Mouse (Mus musculus) thymus, postnatal 14 days (tissue): ENCODE measurements around the gene Sf3b5.
"Not testable (repeated sequence)": the region's sequence is repeated elsewhere in the genome, so short reads cannot be mapped to it uniquely, and the experiment has no call there.

ENCODE experiments used
- DNase-seq: peaks from one replicate; pipeline ENCODE4 v3.0.0; 2021

The Sf3b5 gene

DNA sequence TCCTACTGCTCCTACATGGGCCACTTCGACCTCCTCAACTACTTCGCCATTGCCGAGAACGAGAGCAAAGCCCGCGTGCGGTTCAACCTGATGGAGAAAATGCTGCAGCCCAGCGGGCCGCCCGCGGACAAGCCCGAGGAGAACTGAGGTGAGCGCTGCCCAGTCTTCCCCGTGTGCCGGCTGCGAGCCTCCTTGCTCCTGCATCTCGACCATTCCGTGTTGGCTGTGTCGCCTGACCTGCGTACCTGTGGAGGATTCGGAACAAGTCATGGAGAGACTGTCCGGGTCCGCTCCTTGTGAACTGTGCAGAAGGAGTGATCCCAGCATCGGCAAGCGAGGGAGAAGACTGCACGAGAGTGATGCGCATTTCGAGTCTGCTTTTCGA is 3.6 kb downstream of the Sf3b5 start:
- no peak for DNase-seq

DNA sequence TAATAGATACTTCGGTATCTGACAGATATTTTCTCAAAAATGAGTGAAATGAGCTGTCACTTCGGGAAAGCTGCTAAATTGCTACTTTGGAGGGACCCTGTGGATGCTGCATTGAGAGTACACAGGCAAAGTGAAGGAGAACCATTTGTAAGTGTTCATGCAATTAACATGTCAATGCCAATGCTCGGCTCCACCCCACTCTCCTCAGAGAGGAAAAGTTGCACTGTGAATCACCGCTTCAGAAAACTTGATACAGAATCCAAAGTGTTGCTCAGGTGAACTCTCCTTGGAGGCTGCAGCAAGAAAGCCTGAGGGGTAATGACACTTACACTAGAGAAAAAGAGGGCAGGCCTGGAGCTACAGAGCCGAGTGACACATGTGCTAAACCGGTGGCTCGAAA is 8.9 kb downstream of the Sf3b5 start:
- no peak for DNase-seq

DNA sequence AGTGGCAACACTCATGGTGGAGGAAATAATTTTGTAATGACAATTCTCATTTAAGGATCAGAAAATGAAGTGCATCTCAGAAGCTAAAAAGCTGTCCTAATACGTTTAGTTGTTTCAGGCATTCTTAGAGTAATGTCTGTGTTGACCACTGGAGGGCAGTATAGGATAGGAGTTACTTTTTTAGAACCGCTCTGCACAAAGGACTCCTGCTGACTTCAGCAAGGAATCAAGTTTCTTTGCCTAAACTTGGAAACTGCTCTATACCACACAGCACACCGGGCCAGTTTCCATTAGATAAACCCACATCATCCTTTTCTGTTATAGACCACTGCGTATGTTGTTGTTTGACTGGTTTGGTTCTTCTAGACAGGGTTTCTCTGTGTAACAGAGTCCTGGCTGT is 11.4 kb downstream of the Sf3b5 start:
- peak; percentile 64 for DNase-seq

DNA sequence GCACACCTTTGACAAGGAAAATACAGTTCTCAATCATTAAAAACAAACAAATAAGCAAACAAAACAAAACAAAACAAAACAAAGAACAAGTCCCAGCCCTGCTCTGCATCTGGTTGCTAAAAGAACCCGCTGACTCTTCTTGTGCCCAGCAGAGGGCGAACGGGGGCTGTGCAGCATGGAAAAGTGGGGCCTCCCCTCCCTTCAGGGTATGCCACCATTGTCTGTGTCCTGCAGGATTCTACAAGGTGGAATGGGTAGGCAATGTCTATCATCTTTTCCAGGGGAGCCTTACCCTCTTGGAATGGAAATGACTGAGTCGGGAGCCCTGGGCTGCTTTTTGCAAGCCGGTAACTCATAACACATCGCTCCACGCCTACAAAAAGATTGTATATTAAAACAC is 13.4 kb downstream of the Sf3b5 start:
- DNase-seq: peak; percentile 40

DNA sequence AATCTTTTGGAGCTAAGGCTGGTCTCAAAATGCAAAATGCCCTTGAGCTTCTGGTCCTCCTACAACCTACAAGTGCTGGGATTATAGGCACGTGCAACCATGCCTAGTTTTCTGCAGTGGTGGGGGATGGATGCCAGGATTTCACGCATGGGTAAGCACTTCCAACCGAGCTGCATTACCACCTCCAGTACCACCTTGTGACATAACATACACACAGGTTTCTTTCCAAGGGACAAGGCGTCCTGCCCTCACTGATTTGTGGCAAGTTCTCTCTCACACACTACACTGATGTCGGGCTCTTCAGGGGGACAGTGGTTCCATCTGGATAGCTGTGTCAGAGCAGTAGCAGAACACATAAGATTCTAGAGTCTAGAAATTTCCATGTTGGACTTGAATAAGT is 13.9 kb downstream of the Sf3b5 start:
- no peak for DNase-seq

DNA sequence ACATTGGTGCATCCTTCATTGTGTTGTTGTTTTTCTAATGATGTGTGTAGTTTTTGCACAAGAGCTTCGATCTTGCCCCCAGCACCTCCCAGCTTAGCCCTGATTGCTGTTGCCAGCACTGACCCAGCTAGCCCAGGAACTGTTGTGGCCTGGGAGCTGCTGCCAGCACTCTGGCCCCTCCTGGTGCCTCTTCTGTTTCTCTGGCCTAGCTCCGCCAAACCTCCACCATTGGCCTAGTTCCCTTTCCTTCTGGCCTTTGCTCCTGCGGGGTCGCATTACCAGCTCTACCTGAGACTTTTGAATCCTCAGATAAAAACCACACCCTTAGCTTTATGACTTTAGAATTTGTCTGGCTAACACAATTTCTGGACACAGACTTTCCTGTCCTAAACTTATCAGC is 17.0 kb downstream of the Sf3b5 start:
- DNase-seq: no peak

DNA sequence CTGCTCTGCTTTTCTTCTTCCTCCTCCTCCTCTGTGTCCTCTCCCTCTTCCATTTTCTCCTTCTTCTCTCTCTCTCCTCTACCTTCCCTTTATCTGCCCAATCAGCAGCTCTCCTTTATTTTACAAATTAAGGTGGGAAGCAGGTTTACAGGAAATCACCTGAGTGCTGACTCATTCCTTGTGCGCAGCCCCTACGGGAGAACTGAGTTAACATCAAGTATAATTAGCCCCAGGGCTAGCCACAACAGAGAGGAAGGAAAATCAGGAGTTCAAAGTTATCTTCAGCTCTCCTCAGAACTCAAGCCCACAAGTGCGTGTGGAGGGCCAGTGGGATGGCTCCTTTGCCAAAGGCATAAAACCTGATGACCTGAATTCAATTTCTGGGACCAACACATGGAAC is 18.8 kb downstream of the Sf3b5 start:
- not testable (repeated sequence) for DNase-seq

DNA sequence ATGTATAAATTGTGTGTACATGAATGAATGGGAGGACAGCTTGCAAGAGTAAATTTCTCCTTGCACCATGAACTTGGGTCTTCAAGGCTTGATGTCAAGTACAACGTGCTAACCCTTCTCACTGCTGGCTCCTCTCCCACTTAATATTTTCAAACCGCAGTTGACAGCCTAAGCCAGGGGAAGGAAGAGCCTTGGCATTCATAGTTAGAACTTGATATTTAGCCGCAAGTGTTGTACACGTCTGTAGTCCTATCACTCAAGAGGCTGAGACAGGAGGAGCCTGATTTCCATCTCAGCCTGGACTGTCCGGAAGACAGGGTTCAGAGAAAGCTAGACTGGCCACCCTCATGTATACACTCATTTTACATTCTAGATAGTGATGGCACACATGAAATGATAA is 22.6 kb downstream of the Sf3b5 start:
- DNase-seq: no peak

DNA sequence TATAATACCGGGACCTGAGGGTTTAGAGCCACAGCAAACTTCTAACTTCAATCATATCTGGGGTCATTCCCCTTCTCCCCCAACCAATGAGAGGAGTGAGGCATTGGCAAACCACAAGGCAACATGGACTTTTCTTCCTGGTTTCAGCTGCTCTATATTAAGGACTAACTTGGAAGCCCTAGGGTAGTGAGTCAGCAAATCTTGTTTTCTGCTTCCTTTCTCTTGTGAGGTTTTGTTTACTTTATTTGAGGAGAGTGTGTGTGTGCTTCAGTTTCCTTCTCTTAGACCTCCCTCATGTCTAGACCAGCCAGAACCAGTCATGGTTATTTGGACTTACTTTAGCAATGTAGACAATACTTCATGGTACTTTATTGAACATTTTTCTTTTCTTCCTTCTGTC is 23.1 kb downstream of the Sf3b5 start:
- no peak for DNase-seq

DNA sequence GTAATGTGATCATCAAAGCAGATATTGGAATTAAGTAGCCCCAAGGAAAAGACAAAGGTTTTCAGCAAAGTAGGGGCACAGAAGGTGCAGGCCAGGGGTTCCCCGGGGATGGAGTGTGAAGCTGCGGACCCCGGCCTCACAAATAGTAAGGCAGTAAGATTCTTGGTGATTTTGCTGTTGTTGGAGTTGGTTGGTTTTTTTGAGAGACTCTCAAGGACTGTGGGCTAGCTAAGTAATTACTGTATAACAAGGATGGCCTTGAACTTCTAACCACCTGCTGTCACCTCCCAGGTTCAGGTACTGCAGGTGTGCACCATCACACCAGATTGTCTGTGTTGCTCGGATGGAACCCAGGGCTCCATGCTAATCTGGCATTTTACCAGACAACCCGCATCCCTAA is 24.3 kb downstream of the Sf3b5 start:
- DNase-seq: no peak

DNA sequence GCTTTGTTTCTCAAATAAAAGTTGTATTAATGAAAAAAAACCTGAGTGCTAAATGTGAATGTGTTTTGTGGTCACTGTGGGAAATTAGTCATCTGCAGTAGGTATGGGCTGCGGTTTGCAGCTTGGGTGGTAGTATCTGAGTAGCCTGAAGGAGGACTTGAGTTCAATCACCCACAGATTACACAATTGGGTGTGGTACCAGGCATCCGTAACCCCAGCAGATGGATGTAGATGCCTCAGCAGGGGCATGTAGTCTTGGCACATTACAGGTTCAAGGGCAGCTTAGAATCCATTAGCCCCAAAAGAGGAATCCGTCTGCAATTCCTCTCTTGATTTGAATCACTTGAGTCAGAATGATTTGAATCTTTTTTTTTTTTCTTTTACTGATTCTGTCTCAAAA is 30.1 kb downstream of the Sf3b5 start:
- DNase-seq: no peak

DNA sequence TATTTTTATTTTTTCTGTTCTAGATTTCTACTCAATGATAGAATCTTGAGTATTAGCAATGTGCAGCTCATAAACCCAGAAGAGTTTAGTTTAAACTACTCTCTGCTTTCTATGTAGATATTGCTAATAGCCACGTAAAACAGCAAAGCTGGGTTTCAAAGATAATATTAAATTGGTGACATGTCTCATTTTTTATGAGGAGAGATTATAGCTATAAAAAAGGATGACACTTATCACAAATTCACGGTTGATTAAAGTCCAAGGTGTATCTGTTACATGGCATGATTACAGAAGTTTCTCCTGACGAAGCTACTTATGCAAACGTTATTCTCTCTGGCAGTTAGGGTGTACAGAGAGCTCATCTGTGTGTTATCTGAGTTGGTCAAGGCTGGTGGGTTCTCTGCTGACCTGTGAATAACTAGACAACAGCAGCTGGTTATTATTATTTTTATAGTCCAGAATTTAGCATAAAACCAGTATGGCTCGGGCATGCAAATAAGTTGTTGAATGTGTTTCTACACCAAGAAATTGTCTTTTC is 34.6 kb downstream of the Sf3b5 start:
- DNase-seq: no peak

DNA sequence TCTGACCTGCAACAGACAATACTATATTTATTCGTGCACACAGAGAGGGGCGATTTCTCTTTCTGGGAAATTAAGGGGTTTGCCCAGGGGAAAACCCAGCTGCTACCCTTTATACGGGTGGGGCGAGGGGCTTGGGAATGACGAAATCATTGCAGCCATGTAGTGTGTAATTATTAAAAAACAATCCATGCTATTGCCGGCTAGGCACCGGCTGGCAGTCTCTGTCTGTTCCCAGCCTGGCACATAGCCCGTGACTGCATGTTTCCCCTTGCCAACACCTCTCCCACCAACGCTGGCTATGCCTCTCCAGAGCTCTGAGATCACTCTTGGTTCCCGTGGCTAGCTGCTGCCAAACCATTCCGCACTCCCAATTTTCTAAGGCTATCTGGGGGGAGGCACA is 39.5 kb downstream of the Sf3b5 start:
- no peak for DNase-seq

DNA sequence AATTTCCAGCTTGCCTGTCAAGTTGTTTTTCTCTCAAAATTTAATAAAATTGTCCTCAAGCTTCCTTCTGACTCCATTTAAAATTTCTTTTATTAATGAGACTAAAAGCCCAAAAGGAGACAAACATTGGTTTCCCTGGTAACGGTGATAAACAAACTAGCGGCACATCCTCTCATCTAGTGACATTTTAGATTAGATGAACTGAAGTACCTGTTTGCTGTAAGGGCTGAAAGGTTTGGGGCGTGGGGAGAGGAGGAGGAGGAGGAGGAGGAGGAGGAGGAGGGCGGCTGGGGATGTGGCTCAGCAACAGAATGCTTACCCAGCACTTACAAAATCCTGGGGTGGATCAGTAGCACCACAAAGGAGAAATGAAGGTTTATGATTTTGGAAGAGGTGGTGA is 42.7 kb downstream of the Sf3b5 start:
- DNase-seq: no peak

DNA sequence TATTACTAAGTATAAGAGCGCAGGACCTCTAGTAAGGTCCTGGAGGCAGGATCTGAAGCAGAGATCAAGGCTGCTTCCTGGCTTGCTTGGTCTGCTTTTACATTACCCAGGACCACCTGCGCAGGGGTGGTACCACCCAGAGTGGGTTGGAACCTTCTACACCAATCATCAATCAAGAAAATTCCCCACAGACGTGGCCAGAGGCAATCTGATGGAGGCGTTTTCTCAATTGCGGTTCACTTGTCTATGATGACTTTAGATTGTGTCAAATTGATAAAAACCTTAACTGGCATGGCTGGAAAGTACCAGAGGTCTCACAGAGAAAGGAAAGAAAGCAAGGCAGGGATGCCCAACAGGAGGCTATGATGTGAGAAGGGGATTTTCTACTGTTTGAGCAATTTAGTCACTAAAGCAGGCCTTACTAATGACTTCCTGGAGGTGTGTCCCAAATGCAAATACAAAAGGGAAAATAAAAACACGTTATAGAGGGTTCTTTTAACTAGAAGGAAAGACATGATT is 51.8 kb downstream of the Sf3b5 start:
- DNase-seq: no peak
